Mouse (Mus musculus): Measurements from ENCODE around the gene Reps2. TPM values are rescaled to one million over a fixed set of nuclear protein-coding genes. Genes with fewer than 3 reads are reported as not detected.

Gene Reps2
- polyA plus RNA-seq, 1 experiment from 2014 or later, result 2.0 TPM

GRCm38 (mm10) chrX:162462156-162462555 is 181.3 kb downstream of the Reps2 start:
- no peaks in the 10 kb centered on the region for H3K36me3 ChIP-seq
- ATAC-seq (ENCODE audit: low FRiP score, low read depth), result no peak
- no peaks in the 10 kb centered on the region for H3K9me3 ChIP-seq
- no peak overlapping the region for H3K9ac ChIP-seq (replicated peaks)
- no peak overlapping the region for H3K4me2 ChIP-seq (replicated peaks)
- H3K27me3 ChIP-seq, result peaks cover 10% of the 10 kb centered on the region
- H3K27ac ChIP-seq (replicated peaks), result no peak overlapping the region
- H3K4me1 ChIP-seq, result no peaks in the 10 kb centered on the region
- no peak overlapping the region for H3K4me3 ChIP-seq
- WGBS, result 65% methylated on average over 5 of the region's 5 CpGs

DNA sequence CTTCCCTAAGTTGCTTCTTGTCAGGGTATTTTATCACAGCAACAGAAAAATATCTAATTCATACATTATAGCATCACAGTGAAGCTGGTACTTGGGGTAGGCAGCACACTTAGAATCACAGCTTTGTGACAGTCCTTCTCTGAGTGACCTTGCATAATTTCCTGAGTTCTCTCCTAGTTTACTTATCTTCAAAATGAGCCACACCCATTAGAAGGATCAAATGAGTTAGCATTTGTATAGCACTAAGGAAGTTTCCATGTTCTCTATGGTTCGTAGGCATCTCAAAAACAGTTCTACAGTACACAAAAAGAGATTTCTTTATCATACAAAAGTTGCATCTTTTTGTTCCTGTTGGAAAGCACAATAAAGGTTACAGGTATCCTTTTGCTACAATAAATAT is 187.0 kb downstream of the Reps2 start:
- Histone ChIP-seq H3K9ac (replicated peaks) (no peak overlapping the region), H3K4me3 (no peak overlapping the region), H3K36me3 (no peaks in the 10 kb centered on the region), H3K4me2 (replicated peaks) (no peak overlapping the region), H3K27me3 (peaks cover 13% of the 10 kb centered on the region), H3K27ac (replicated peaks) (no peak overlapping the region), H3K9me3 (no peaks in the 10 kb centered on the region), H3K4me1 (no peaks in the 10 kb centered on the region)
- ATAC-seq (ENCODE audit: low FRiP score, low read depth), result no peak
- 60% methylated on average over 1 of the region's 1 CpGs for WGBS

DNA sequence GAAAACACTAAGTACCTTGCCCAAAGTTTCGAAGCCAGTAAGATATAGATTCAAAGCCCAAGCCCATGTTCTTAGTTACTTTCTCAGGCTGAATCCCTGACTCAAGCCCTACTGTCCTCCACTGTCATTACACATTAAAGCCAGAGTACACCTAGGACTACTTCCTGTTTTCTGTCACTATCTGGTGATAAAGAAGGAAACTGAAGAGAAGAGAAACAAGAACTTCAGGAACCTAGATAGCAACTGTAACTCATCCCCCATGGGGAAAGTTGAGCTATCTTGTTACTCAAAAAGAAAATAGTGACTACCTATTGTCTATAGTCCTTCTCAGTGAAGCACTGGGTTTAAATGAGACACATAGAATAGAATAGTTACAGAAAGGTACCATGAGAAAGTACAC is 188.1 kb downstream of the Reps2 start:
- 88% methylated on average over 1 of the region's 1 CpGs for whole genome bisulfite sequencing

DNA sequence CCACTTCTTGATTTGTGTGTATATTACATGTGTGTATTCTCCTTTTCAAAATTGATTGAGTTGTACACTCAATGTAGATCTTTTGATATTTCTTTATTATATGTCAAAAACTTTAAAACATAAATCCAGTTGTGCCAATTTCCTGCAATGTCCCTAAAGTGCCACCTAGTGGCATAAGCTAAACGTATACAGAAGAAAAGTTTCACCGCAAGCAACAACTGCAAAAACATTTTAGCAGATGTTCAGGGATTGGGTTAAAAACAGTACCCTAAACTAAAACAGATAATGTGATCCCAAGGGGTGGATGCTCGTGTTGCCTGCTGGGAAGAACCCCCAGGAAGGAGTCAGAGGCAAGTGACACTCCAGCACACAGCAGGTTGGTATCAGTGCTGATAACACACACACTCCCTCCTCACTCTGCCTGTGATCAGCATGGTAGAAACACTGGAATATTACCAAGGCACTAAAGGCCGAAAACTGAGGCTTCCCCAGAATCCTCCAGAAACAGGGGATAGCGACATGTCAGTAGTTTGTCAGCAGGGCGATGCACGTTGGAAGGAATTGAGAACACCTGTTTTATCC is 189.5 kb downstream of the Reps2 start:
- Histone ChIP-seq H3K9me3 (no peaks in the 10 kb centered on the region), H3K9ac (replicated peaks) (no peak overlapping the region), H3K4me1 (no peaks in the 10 kb centered on the region), H3K27ac (replicated peaks) (no peak overlapping the region), H3K36me3 (no peaks in the 10 kb centered on the region), H3K27me3 (peaks cover 13% of the 10 kb centered on the region), H3K4me3 (no peak overlapping the region), H3K4me2 (replicated peaks) (no peak overlapping the region)
- ATAC-seq (ENCODE audit: low FRiP score, low read depth), result no peak
- WGBS, result 64% methylated on average over 7 of the region's 7 CpGs

More for the DNA sequence above, 188.1 kb downstream of the Reps2 start:
- no peak for ATAC-seq (ENCODE audit: low FRiP score, low read depth)
- Histone ChIP-seq H3K9ac (replicated peaks) (no peak overlapping the region), H3K4me3 (no peak overlapping the region), H3K9me3 (no peaks in the 10 kb centered on the region), H3K4me2 (replicated peaks) (no peak overlapping the region), H3K4me1 (no peaks in the 10 kb centered on the region), H3K27ac (replicated peaks) (no peak overlapping the region), H3K36me3 (no peaks in the 10 kb centered on the region), H3K27me3 (peaks cover 13% of the 10 kb centered on the region)

DNA sequence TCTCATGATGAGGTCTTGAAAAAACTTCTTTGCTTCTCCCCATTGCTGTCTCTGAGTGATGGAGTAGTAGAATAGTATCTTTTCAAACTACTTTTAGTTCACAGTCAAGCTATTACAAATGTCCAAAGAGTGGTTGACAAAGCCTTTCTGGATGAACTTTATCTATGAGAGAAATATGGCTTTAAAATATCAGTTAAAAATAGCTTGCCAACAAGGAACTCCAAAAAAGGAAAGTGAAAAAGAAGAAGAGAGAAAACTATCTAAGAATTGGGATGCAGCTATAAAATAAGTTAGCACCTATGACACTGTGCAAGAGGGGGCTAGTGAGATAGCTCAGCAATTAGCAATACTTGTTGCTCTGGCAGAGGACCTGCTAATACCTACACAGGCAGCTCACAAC is 190.8 kb downstream of the Reps2 start:
- H3K4me1 ChIP-seq, result no peaks in the 10 kb centered on the region
- H3K9ac ChIP-seq (replicated peaks), result no peak overlapping the region
- H3K27me3 ChIP-seq, result peaks cover 11% of the 10 kb centered on the region
- H3K27ac ChIP-seq (replicated peaks), result no peak overlapping the region
- H3K36me3 ChIP-seq, result no peaks in the 10 kb centered on the region
- no peaks in the 10 kb centered on the region for H3K9me3 ChIP-seq
- ATAC-seq (ENCODE audit: low FRiP score, low read depth), result no peak
- no peak overlapping the region for H3K4me3 ChIP-seq
- no peak overlapping the region for H3K4me2 ChIP-seq (replicated peaks)

GRCm38 (mm10) chrX:162447974-162448373 is 195.5 kb downstream of the Reps2 start:
- 67% methylated on average over 6 of the region's 6 CpGs for WGBS
- Histone ChIP-seq H3K9ac (replicated peaks) (no peak overlapping the region), H3K4me2 (replicated peaks) (no peak overlapping the region), H3K36me3 (no peaks in the 10 kb centered on the region), H3K27me3 (peaks cover 45% of the 10 kb centered on the region), H3K4me1 (no peaks in the 10 kb centered on the region), H3K9me3 (no peaks in the 10 kb centered on the region), H3K4me3 (no peak overlapping the region), H3K27ac (replicated peaks) (no peak overlapping the region)
- ATAC-seq (ENCODE audit: low FRiP score, low read depth), result no peak

GRCm38 (mm10) chrX:162446678-162447318 is 196.7 kb downstream of the Reps2 start:
- no peak for ATAC-seq (ENCODE audit: low FRiP score, low read depth)
- Histone ChIP-seq H3K27me3 (peaks cover 52% of the 10 kb centered on the region), H3K9me3 (no peaks in the 10 kb centered on the region), H3K9ac (replicated peaks) (no peak overlapping the region), H3K4me2 (replicated peaks) (no peak overlapping the region), H3K36me3 (no peaks in the 10 kb centered on the region), H3K4me1 (no peaks in the 10 kb centered on the region), H3K4me3 (no peak overlapping the region), H3K27ac (replicated peaks) (no peak overlapping the region)
- WGBS, result 90% methylated on average over 2 of the region's 2 CpGs

DNA sequence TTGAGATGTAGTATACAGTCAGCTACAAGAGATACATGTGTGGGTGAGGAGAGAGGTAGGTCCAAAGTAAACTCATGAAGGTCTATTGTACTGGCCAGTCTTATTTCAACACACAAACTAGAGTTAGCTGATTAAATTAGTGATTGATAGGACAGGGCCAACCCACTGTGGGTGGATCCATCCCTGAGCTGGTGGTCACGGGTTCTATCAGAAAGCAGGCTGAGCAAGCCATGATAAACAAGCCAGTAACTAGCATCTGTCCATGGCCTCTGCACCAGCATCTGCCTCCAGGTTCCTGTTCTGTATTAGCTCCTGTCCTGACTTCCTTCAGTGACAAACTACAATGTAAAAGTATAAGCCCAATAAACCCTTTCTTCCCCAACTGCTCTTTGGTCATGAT is 200.1 kb downstream of the Reps2 start:
- no peak overlapping the region for H3K4me3 ChIP-seq
- H3K4me1 ChIP-seq, result no peaks in the 10 kb centered on the region
- no peaks in the 10 kb centered on the region for H3K36me3 ChIP-seq
- peaks cover 70% of the 10 kb centered on the region for H3K27me3 ChIP-seq
- H3K4me2 ChIP-seq (replicated peaks), result no peak overlapping the region
- H3K9ac ChIP-seq (replicated peaks), result no peak overlapping the region
- WGBS, result 75% methylated on average over 1 of the region's 1 CpGs
- no peaks in the 10 kb centered on the region for H3K9me3 ChIP-seq
- no peak for ATAC-seq (ENCODE audit: low FRiP score, low read depth)
- H3K27ac ChIP-seq (replicated peaks), result no peak overlapping the region

- peaks cover 73% of the 10 kb centered on the region for H3K27me3 ChIP-seq
- no peak overlapping the region for H3K9ac ChIP-seq (replicated peaks)
These were observed 200.5 kb downstream of the Reps2 start for GRCm38 (mm10) chrX:162442970-162443369.

GRCm38 (mm10) chrX:162432776-162433543 is 210.5 kb downstream of the Reps2 start:
- Histone ChIP-seq H3K4me3 (no peak overlapping the region), H3K9ac (replicated peaks) (no peak overlapping the region), H3K27ac (replicated peaks) (no peak overlapping the region), H3K9me3 (no peaks in the 10 kb centered on the region), H3K4me2 (replicated peaks) (no peak overlapping the region), H3K27me3 (peaks cover 15% of the 10 kb centered on the region), H3K4me1 (no peaks in the 10 kb centered on the region), H3K36me3 (no peaks in the 10 kb centered on the region)
- WGBS, result 68% methylated on average over 5 of the region's 5 CpGs
- ATAC-seq (ENCODE audit: low FRiP score, low read depth), result no peak

More at GRCm38 (mm10) chrX:162442970-162443369, 200.5 kb downstream of the Reps2 start:
- Histone ChIP-seq H3K4me2 (replicated peaks) (no peak overlapping the region), H3K9me3 (no peaks in the 10 kb centered on the region), H3K4me1 (no peaks in the 10 kb centered on the region), H3K4me3 (no peak overlapping the region), H3K27ac (replicated peaks) (no peak overlapping the region), H3K36me3 (no peaks in the 10 kb centered on the region)
- 0 out of 2 replicates have a peak, but pooled peaks have one; percentile 44 for ATAC-seq (ENCODE audit: low FRiP score, low read depth)
- WGBS, result 33% methylated on average over 1 of the region's 1 CpGs

GRCm38 (mm10) chrX:162427698-162428097 is 215.8 kb downstream of the Reps2 start:
- H3K36me3 ChIP-seq, result no peaks in the 10 kb centered on the region
- no peaks in the 10 kb centered on the region for H3K4me1 ChIP-seq
- H3K27ac ChIP-seq (replicated peaks), result no peak overlapping the region
- H3K4me3 ChIP-seq, result no peak overlapping the region
- no peak overlapping the region for H3K4me2 ChIP-seq (replicated peaks)
- no peak overlapping the region for H3K9ac ChIP-seq (replicated peaks)
- H3K27me3 ChIP-seq, result peaks cover 6% of the 10 kb centered on the region
- 75% methylated on average over 2 of the region's 3 CpGs for WGBS
- ATAC-seq (ENCODE audit: low FRiP score, low read depth), result no peak
- H3K9me3 ChIP-seq, result no peaks in the 10 kb centered on the region

GRCm38 (mm10) chrX:162419431-162419830 is 224.0 kb downstream of the Reps2 start:
- 90% methylated on average over 3 of the region's 3 CpGs for WGBS
- Histone ChIP-seq H3K27ac (replicated peaks) (no peak overlapping the region), H3K36me3 (no peaks in the 10 kb centered on the region), H3K9ac (replicated peaks) (no peak overlapping the region), H3K27me3 (peaks cover 14% of the 10 kb centered on the region; the same call in 1 of the 2 replicates), H3K4me1 (no peaks in the 10 kb centered on the region), H3K4me2 (replicated peaks) (no peak overlapping the region), H3K9me3 (no peaks in the 10 kb centered on the region), H3K4me3 (no peak overlapping the region)
- ATAC-seq (ENCODE audit: low FRiP score, low read depth), result no peak
